Mouse (Mus musculus) yolk sac, embryonic 10.5 days (tissue): ENCODE data around the gene Hamp.

ENCODE experiments used
- DNase-seq: peaks from one replicate; pipeline ENCODE4 v3.0.0-alpha.2; 2017; ENCODE audit warnings: low spot score

The Hamp gene

GRCm38 (mm10) chr7:30943909-30944635, at the start of gene Hamp:
Gene Hamp, minus strand, starts transcription at chr7:30944032.
- DNase-seq: no peak

GRCm38 (mm10) chr7:30992148-30992547, 48.3 kb upstream of the Hamp start:
- no peak for DNase-seq

GRCm38 (mm10) chr7:30988519-30989162, 44.8 kb upstream of the Hamp start:
- no peak for DNase-seq

- DNase-seq: no peak
Observed at GRCm38 (mm10) chr7:30985357-30985756, 41.5 kb upstream of the Hamp start.

- DNase-seq: no peak
Observed at GRCm38 (mm10) chr7:30981703-30982102, 37.9 kb upstream of the Hamp start.

- DNase-seq: peak; percentile 91
Observed at GRCm38 (mm10) chr7:30973501-30974289, 29.9 kb upstream of the Hamp start, which contains the start of gene Fam187b. Gene Fam187b, plus strand, starts transcription at chr7:30973790.

GRCm38 (mm10) chr7:30973251-30973500, 29.3 kb upstream of the Hamp start, which contains the start of gene Lsr:
Gene Lsr, minus strand, starts transcription at chr7:30973464.
- DNase-seq: no peak

GRCm38 (mm10) chr7:30972426-30973250, 28.8 kb upstream of the Hamp start:
- DNase-seq: no peak

GRCm38 (mm10) chr7:30971901-30972300, 28.1 kb upstream of the Hamp start:
- DNase-seq: no peak

GRCm38 (mm10) chr7:30969174-30969573, 25.3 kb upstream of the Hamp start:
- no peak for DNase-seq

GRCm38 (mm10) chr7:30968611-30969010, 24.8 kb upstream of the Hamp start:
- DNase-seq: no peak

- DNase-seq: no peak
Observed at GRCm38 (mm10) chr7:30966657-30967056, 22.8 kb upstream of the Hamp start.

- DNase-seq: no peak
Observed at GRCm38 (mm10) chr7:30965677-30966076, 21.8 kb upstream of the Hamp start.

- no peak for DNase-seq
Observed at GRCm38 (mm10) chr7:30964366-30964765, 20.5 kb upstream of the Hamp start.

- no peak for DNase-seq
Observed at GRCm38 (mm10) chr7:30962862-30963261, 19.0 kb upstream of the Hamp start.

GRCm38 (mm10) chr7:30959786-30960349, 16.0 kb upstream of the Hamp start:
- DNase-seq: no peak

GRCm38 (mm10) chr7:30958866-30959487, 15.1 kb upstream of the Hamp start:
- no peak for DNase-seq

GRCm38 (mm10) chr7:30958109-30958865, 14.5 kb upstream of the Hamp start:
- peak; percentile 29 for DNase-seq

GRCm38 (mm10) chr7:30957367-30957783, 13.5 kb upstream of the Hamp start:
- DNase-seq: peak; percentile 91

- DNase-seq: peak; percentile 87
Observed at GRCm38 (mm10) chr7:30956756-30957366, 13.0 kb upstream of the Hamp start, which contains the start of gene Usf2. Gene Usf2, minus strand, starts transcription at chr7:30956803.
